Mouse (Mus musculus): ENCODE measurements around the gene Tecr.
"Not testable (repeated sequence)": the region's sequence is repeated elsewhere in the genome, so short reads cannot be mapped to it uniquely, and the experiment has no call there.

The Tecr gene

DNA sequence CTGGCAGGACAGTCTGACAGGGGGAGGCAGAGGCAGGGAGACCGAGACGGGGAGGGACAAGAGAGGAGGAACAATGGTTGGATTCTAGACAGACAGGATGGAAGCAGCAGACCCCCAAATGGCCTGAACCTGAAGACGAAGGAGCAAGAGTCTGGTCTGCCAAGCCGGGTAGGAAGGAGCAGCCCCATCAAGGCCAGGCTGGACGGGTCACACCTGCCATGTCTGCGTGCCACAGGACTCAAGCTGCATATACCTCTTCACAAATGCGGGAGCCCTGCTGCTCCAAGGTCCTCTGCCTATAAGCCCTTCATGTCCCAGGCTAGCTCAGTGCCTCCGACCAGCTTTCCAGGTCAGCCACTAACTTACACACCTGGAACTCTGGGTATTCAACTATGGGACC lies 28.1 kb downstream of the Tecr start:
- DNase-seq = peak; percentile 4

DNA sequence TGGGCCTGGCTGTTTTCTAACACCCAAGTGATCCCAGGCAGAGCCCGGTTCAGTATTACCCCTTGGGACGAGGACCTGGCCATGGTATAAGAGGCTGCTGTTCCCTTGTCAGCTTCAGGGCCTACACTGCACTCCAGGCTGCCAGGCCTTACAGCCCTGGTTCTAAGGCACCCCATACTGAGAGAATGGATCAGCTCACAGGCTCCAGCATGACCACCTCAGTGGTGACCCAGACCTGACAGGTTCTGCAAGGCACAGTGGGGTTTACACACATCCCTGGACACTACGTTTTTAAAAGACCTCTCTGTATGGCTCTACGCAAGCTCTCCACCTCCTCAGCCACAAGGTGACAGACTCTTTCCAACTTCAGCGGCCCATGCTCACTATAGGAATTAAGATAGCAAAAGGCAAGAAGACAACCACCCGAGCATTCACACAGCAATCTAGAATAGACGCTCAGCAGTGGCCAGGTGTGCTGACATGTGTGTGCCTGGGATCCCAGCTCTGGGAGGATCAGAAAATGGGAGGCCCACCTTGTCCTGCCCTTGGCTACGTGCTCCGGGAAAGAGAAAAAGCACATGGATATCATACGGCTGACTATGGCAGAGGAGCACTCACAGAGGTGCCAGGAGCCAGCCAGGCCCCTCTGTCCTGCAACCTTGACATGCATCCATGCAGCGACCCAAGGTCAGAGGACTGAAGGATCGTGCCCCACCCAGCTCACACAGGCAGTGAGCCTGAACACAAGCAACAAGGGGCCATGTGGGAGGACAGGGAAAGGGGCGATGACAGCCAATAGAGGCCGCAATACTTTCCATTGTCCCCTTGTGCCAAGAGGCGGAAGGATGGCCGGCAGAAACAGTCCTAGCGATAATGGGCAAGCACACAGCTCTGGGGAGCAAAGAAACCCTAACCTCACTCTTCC lies 29.4 kb downstream of the Tecr start:
- peak; percentile 13 for DNase-seq

DNA sequence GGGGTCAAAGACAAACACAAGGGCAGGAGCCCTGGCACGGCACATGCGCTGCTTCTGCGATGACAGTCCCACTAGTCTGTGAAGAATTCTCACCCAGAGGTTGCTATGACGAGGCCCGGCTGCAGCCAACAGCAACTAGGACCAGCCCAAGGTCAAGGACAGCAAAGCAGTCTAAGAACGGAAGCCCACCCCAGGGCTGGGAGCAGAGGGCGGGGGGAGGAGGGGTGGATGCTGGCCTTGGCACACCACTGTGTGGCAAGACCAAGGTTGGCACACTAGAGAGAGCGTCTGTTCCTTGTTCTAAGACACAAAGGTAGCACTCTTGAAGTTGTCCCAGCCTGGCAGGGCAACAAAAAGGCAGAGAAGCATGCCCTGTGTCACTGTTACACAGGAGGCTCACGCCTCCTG lies 30.4 kb downstream of the Tecr start:
- DNase-seq = peak; percentile 31

DNA sequence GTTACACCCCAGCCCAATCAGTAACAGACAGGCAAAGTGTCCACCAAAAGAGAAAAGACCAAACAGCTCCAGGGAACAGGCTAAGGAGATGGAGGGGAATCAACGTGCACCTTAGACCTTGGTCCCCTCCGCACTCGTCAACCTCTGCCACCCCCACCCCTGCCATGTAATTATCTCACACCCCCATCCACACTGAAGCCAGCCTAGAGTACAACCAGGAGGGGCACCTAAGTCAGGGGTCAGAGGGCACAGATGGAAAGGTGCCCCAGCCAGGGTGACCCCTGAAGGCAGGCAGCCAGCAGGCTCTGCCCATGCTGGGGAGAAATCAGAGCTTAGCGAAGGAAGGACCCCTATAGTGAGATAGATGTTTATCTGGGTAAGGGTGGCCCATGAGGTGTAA lies 30.9 kb downstream of the Tecr start:
- peak; percentile 20 for DNase-seq

DNA sequence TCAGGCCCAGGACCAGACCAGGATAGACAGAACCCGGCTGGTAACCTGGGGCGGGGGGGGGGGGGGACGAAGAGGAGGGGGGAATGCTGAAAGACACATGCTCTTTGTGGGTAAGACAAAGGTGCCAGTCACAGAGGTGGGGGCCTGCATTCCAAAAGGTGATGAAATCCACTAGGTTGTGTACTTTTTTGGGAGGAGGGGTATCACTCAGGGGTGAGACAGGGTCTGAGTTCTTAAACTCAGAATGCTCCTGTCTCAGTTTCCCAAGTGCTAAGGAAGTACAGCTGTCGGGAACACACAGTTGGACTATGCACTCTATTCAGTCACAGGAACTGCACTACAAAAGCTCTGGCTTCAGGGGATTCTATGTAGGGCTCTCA lies 31.3 kb downstream of the Tecr start:
- peak; percentile 4 for DNase-seq

DNA sequence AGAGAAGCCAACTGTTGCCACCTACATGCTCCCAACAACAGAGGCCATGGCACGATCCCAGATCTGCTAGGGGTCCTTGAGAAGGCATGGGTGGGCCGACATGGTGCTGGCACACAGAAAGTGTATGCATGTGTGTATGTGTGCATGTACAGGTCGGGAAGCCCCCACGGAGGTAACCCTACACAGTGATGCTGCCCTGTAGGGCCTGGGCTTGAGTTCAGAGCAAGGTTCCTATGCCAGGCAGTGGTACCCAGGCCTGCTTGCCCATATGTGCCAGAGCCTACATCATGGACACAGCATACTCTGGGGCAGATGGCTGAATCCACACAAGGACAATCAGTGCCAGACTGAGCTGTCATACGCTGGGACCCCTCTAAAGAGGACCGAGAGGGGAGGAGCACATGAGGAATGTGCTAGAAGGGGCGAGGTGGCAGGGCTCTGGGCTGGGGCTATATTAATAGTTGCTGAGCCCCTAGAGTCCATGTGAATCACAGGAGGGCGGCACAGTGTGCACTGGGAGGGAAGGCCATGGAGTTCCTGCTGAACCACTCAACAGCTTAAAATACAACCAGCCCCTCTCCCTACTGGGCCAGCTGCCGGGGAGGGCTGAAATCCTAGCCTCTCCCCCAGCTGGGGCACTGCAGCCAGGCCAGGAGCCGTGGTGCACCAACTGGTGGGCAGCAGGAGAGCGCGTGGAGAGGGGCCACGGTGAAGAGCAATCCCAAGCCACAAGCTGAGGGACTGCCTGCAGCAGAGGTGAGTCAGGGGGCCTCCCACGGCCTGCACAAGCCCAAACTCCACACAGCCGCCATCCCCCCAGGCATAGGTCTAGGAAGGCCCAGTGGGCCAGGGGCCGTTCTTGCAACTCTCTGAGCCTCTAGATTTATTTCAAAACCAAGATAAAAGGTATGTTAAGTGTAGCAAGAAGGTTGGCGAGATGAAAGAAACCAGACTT lies 31.9 kb downstream of the Tecr start:
- peak; percentile 40 for DNase-seq

DNA sequence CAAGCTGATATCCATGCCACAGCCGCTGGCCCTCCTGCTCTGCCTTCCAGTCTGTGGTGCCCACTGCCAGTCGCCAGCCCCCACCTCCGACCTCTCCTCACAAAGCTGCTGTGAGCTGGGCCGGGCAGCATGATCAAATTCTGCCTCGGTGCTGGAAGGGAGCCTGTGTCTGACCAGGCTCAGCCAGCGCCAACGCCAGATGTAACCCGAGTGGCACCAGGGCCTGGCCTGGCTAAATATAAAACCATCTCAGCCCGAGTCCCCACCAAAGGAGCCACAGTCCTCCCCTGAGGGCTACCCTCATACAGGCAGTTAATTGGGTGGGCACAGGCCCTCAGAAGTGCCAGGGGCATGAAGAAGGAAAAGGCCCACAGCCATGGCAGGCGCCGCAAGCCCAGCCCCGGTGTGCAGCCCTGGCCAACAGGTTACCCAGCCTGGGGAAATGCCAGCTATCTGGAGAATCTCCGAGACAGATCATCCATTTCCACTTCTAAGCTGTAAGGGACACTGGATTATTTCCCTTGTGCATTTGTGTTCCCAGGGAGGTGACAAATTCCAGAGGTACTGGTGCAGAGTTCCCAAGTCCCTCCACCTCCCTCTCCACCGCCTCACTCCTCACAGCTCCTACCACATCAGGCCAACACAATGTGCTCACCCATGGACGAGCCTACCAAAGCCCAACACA lies 33.0 kb downstream of the Tecr start:
- peak; percentile 25 for DNase-seq

DNA sequence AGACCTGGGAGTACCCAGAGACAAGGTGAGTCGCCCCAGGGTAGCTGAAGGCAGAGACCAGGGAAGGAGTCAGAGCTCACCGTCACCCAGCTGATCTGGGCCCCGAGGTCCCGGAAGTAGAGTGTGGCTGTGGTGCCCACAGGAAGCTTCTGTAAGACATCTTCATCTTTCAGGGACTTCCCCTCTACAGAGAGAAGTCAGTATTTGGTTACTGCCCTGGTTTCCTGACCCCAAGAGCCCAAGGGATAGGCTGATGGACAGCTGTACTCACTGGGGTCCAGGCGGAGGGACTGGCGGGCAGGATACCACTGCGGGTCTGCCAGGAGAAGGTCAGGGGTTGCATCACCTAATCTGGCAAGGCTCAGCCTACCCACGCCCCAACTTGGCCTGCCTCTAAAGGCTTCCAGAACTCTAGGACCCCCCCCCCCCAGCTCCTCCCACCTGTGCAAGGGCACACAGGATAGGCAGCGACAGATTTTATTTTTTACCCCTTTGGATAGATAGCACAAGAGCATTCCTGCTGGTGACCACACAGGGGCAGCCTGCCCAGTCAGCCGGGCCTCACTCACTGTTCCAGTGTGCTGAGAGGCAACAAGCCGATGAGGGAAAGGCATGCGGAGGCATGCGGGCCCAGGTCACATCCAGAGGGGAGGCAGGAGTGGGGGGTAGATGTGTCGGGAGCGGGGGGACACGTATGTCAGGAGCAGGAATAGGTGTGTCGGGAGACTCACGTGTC lies 34.5 kb downstream of the Tecr start:
- peak; percentile 36 for DNase-seq

DNA sequence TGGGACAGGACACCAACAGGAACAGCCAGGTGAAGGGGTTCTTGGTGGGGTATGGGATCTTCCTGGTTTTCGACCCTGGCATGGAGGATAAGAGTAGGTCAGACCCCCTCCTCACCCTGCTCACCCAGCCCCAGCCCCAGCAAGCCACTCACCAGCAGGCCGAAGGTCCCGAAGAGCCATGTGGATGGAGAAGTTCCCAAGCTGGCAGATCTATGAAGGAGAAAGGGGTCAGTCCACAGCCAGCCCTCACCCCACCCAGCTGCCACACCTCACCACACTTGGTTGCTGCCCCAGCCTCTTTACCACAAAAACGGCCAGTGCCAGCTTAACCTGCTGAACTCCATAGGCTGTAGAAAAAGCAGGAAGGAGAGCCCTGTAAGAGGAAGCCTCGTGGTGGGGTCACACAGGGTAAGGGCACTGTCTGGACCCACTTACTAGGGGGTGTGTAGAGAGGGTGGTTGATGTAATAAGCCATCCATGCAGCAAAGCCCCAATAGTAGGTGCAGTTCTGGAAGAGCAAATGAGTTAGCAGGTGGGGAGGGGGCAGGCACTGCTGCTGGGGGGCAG lies 35.4 kb downstream of the Tecr start:
- peak; percentile 9 for DNase-seq

DNA sequence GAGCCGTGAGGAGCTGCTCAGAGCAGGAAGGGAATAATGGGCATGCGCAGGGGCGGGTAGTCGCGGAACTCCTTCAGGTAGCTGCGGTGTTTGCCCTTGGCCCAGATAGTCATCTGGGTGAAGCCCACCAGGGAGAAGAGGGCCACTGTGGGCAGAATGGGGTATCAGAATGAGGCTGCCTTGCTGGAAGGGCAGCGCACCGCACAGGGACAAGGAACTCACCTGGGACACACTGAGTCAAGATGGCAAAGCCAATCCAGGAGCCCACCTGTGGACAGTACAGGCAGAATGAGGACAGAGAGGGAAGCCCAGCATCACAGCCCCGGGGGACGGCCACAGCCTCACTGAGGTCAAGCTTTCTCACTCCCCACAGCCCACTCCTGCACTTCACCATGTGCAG lies 36.0 kb downstream of the Tecr start:
- DNase-seq = peak; percentile 26

DNA sequence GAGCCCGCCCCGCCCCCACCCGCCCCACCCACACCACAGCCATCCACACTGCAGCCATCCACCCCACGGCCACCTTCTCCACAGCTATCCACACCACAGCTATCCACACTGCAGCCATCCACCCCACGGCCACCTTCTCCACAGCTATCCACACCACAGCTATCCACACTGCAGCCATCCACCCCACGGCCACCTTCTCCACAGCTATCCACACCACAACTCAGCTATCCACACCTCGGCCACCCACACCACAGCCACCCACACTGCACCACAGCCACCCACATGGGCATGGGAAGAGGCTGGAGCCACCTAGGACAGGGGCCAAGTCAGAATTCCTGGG lies 36.8 kb downstream of the Tecr start:
- DNase-seq = not testable (repeated sequence)

DNA sequence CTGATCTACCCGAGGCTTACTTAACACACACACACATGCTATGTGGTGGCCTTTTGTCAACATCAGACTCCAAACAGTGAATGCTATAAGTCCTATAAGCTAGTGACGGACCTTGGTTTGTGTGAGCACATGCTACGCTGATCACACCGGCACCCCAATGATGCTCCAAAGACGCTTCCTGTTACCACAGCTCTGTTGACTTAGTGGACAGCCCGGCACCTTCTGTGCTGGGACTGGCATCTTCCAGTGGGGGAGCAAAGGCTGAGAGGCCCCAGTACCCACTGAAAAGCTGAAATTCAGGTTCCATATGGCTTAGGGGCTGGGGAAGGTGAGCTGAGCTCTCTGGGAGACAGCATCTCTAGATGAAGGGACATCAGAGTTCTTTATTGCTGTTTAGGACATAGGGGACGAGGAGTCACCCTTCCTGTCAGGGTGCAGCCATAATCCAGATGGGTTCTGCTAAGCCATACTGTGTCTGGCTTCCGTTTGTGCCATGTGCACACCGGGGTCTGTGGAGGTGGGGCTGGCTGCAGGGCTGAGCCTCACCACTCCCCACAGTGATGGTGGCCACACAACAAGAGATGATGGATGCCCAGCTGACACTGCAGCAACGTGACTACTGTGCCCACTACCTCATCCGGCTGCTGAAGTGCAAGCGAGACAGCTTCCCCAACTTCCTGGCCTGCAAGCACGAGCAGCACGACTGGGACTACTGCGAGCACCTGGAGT lies 37.3 kb downstream of the Tecr start:
- peak; percentile 16 for DNase-seq

DNA sequence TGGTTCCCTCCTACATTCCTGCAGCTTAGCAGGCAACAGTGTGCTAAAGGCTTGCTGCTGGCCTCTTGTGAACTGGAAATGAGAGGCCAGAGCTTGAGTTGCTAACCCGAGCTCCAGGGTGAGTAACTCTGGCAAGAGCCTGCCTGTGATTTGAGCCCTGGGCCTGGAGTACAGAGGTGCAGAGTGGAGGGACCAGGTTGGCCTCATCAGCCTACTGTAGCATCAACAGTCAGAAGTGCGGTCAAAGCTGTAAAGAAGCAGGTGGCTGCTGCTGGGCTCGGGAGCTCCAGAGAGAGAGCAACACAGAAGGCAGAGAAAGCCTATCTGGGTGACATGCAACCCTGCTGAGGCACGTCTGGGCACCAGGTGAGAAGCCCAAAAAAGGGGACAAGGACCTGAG lies 38.6 kb downstream of the Tecr start:
- DNase-seq = peak; percentile 6

DNA sequence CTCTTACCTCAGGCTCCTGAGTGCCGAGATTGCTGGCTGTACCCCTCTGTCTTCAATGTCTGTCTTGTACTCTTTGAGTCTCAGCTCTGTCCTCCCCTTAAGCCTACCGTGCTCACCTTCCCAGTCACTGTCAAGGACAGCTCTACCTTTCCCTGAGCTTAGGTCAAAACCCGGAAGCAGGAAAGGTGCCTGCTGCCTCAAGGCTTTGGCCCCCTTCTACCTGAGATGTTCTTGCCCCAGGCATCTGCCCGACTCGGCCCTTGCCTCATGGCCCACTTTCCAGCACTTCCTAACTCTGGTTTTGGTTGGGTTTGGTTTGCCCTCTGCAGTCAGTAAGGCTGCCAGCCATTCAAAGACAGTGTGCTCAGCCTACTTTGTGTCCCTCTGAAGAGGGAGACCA lies 39.0 kb downstream of the Tecr start:
- peak; percentile 5 for DNase-seq

DNA sequence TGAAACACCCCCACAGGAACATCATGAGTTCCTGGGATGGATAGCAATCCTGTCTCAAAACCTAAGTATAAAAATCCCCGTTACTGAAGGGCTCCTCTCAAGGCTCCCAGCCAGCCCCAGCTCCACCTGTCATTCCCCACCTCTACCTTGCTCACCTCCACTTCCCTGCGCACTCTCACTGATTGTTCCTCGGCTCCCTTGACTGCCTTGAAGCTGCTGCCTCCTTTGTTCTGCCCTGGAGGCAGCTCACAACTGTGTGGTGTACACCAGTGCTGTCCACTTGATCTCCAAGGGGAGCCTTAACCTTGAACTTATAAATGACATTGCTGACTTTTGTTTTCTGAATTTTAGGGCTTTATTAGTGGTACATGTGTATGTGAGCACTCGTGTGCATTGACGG lies 39.6 kb downstream of the Tecr start:
- peak; percentile 11 for DNase-seq

DNA sequence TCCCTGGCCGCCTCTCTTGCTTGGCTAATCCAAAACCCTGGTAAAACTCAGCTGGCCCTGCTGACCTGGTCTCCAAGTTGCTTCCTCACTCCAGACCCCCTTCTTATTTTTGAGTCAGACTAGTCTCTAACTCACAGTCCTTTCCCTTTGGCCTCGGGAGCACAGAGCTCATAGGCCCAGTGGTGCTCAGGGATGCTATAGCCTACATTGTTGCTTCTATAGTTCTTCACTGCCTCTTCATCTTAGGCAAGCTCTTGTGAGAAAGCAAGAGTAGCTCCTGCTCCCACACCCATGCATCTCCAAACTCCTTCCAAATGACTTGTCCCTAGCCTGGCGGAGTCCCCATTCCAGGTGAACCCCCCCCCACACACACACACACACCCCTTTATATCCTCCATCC lies 40.1 kb downstream of the Tecr start:
- peak; percentile 27 for DNase-seq

DNA sequence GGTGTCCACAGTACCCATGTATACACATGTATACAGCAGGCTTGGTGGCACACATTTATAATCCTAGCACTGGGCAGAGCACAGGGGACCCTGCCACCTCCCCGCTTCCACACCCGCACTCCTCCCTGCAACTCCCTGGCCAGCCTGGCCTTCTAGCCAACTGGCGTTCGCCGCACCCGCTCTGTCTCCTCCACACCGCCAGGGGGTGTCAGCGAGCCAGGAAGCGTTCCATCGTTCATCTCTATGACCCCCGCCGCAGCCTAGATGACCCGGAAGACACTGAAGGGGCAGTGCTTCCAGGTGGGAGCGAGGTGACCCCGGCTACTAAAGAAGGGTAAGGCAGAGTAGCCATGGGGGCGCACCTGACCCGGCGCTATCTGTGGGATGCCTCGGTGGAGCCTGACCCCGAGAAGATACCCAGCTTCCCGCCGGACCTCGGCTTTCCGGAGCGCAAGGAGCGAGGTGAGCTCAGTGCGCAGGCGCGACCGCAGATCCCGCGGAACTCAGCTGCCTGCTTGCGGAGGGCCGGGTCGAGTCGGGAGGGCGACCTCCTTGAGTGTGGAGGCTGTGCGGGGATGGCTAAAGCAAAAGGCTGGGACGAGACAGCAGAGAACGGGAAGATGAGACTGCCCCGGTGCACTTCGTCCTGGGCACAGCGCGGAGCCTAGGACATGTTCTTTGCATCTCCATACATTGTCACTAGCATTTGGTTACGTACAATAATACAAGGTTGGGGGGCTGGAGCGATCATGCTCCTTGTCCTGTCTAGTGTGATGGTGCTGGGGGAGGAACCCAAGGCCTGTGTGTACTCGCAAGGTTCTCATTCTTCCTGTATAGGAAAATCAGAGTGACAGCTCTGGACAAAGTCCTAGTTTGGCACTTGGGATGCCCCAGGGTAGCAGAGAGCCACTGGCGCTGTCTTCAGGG lies 41.0 kb downstream of the Tecr start, which contains the start of gene Ndufb7:
Gene Ndufb7, plus strand, starts transcription at position 203 of the 927 bp plus-strand sequence.
- DNase-seq = peak; percentile 96

DNA sequence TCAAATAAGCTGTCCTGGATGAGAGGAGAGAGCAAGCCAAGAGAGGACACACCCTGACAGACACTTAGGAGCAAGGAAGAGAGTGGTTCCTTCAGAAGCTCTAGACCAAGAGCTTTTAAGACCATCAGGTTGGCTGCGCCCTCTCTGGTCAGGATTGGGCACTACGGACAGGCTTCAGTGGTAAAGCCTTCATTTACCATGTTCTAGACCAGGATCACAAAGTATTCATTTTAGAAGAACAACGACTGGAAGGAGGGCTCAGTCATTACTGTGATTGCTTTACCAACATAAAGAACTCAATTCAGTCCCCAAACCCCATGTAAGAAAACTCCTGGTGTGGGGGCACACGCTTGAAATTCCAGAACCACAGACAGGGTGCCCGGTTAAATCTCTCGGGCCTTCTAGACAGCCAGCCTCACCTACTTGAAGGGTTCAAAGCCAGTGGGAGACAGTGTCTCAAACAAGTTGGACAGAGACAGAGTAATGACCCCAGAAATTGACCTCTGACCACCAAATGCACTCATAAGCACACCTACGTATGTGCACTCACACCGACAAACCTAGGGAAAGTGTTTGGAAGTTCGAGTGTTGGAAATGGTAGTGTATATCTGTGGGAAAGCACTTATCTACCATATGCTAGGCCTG lies 41.9 kb downstream of the Tecr start:
- DNase-seq = peak; percentile 42

DNA sequence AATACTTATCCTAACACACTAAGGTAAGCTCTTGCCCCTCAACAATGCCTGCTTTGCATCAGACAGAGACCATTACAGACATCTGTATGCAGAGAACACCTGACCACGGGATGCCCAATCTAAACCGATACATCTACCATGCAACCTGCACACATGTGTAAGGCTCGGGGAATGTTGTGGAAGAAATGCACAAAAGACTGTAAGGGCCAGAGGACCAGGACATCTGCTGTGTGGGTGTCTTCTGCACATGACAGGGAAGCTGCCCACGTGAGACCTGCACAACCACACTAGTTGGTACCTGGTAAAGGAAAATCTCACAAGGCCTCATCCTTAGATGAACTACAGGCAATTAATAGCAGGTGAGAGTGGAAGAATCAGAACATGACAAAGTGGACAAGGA lies 44.5 kb downstream of the Tecr start:
- no peak for DNase-seq

DNA sequence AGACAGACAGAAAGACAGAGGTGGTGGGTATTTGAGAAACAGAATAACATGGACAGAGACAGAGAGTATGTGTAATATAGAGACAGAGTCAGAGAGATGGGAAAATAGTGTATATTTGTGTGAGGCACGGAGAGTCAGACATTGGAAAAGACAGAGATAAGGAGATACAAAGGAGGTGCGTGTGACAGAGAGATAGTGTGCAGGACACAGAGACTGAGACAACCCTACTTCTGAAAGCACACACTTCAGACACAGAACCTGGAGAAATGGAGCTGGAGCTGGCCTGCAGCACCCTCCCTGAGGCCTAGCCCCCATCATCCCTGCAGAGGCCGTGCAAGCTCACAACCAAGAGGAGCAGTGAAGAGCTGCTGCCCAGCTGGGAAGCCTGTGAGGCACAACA lies 45.1 kb downstream of the Tecr start:
- no peak for DNase-seq
